Mouse (Mus musculus): Measurements from ENCODE around the gene Slc3a2.

DNA sequence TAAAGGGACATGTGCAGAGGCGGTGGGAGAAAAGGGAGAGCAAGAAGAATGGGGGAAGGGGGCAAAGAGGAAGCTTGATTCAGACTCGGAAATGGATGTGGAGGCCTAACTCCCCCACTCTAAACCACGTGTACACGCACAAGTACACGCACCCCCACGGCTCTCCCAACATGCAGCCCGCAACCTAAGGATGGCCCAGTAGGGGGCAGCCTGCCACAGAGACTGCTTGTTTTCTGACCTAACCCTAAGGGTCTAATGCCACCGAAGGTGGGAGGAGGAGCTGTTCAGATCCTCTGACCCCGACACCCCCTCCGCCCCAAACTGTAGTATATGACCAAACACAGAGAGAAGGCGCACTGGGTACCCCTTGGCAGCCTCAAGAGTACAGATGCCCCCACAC is 60.8 kb downstream of the Slc3a2 start:
- TF ChIP-seq POLR2A (IDR thresholded peaks at IDR 0.05; ENCODE audit: insufficient read depth, low read depth, low read length) (no peak), CTCF (IDR thresholded peaks at IDR 0.05; ENCODE audit: insufficient read depth, low read depth, low read length) (peak; percentile 55; the same call in 1 of the 2 replicates)

Measured in olfactory bulb, adult 2 months (tissue).